Mouse (Mus musculus): ENCODE results near the gene Pde4d.

Gene Pde4d

DNA sequence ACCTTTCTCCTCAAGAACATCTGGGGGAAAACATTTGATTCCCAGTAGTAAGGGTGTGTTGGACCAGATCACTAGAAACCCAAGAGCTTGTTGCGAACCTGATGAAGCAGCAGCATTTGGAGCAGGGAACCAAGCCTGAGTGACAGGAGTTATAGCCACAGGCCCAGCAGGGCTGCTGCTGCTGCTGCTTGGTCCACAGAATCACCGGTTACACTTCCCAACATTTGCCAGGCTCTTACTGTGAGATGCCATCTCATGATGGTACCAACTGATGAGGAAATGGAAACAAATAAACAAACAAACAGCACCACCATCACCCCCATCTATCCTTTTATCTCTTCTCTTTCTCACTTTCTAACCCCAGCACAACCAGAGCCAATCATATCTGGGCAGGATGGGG lies 979.8 kb downstream of the Pde4d start:
- DNase-seq, result no peak

DNA sequence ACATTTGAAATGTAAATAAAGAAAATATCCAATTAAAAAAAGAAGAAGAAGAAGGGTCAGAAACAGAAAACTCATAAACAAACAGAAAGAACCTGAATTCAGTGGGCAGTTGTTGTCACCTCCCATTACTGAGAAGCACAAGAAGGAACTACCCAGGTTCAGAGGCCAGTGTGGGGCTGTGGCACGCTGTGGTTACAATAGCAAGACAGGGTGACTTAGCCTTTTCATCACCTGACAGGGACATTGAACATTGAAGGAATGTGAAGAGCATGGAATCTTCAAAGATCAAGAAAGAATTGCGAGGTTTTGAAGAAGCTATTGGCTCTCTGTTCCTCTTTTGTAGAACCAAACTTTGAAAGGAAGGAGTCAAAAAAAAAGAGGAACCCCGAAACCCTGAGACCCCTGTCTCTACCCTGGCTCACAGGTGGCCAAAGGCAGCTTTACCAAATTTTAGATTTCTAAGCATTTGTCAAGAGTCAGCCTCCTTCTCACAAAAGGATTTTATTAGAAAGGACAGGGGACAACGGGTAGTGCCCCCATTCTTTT lies 987.6 kb downstream of the Pde4d start:
- DNase-seq, result no peak

DNA sequence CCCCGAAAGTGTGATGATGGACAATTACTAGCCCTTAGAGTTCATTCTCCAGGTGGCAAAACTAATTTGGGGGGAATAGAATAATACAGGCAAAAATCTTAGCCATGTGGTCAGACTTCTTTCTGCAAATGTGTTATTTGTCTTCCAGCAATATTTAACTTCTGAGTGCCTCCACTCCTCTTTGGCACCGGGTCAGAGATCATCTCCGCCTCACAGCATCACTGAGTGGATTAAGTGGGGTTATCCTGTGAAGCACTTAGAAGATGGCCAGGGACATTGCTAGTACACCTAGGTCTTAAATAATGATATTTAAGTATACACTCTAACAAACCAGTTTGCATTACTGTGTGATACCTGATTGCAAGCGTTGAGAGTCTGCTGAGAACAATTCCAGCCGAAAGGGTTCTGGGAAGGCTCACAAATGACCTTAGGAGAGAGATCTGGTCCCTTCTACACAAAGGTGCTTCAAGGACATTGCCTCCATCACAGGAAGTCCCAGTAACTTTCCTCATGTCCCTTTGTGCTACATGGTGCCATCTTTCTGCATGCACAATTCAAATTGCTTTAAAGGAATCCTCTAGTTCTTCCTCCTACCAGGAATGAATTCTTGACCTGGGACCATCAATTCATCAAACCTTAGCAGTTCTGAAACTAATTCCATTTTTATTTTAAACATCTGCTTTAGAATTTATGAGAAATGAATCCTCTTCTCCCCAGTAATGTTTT lies 989.9 kb downstream of the Pde4d start:
- no peak for DNase-seq

DNA sequence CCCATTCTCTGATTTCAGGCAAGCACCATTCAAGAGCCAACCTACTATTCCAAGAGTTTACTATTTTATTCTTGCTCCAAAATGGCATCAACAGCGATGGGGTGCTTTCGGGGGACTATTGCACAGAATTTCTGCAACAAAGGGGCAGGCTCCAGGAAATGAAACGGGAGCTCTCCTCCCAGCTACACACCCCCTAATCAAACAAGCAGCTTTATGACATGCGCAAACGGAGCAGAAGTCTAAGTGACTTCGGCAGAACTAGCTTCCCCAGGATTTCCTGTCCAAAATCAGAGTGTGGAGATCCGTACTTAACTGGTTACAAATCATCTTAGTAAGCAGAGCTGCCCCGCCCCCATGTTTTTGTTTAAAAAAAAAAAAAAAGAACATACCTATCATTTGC lies 990.6 kb downstream of the Pde4d start:
- DNase-seq, result peak; percentile 43

DNA sequence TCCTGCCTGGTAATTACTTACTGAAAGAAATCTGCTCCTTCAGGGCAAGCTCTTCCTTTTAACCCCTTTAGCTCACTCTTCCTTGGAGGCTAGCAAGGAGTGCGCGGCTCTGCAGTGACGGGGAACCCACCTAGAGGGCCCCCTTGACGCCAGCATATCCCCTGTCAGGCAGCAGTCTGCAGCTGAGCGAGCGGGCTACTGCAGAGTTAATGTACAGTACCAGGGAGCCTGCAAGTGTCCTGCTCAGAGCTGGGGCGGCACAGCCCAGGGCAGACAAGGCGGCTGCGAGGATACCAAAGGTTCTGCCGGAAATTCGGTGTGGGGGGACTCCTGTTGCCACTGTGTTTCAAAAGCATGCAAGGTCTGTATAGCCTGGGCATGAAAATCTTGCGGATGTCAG lies 991.1 kb downstream of the Pde4d start:
- peak; percentile 86 for DNase-seq

DNA sequence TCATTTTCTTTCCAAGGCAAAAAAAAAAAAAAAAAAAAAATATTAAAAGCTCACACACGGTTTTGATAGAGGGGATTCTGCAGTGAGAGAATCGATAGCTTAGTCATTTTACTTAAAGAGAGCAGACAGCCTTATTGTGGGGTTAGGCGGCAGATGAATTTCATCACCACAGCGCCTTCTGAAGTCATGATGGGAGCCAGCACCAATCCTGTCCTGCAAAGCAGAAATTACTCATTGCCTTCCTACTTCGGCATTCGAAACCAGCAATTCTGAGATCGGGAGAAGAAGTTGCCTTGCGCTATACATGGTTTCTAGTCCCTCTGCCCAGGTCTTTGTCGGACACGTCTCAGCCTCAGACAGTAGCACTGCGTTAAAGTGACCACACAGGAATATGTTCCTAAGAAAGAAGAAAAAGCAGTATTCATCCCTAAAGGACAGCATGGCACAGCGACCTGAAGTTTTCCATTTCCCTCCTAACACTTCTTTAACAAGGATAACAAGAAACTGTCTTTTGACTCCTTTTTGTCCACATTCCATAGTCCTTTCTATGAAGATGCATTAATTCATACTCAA lies 991.7 kb downstream of the Pde4d start:
- peak; percentile 37 for DNase-seq

DNA sequence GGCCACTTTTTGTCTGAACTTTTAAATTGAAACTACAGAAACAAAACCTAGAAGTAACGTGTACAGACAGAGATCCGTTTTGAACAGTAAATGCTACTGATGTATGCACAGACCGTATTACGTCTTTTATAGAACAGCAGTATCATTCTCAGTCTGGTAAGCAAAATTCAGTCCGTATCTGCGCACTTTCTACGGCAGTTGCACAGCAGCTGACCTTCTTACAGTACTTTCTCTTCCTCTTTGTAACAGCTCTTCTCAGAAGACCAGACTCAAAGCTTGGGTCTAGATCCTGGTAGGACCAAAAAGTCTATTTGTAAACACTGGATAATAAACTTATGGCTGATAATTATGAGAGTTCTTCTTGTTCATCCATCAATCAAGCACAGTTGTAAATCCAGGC lies 996.4 kb downstream of the Pde4d start:
- no peak for DNase-seq

DNA sequence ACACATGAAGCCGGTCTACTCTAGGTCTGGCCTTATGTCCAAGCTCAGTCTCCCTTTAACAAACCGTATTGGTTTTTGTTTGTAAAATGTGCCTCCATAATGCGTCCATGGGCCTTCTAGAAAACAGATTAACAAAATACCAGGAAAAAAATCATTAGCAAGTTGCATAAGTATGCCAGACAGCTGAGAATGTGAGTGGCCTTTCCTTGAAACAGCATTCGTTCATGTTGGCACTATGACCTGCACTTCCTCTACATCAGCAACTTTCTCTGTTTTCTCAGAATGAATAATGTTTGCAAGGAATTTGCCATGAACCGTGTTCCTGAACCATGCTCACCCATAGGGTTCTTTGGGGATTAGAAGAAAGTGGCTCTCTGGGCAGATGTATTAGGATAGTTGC lies 998.4 kb downstream of the Pde4d start:
- DNase-seq, result no peak

DNA sequence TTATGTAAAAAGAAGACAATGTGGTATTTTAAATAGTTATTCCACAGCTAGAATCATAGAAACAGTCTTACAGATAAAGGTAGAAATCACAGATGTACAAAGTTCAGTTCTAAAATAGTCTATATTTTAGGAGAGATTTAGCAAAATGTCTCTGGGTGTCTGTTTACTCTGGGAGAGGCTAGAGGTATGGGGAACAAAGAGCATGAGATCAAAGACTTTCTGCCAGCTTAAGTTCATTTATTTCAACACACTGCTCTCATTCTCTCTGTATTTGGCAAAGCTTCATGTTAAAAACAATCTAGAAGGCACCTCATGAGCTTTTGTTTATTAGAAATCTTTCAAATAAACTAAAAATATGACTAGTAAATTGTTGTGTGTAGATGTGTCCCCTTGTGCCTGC lies 1024.6 kb downstream of the Pde4d start:
- DNase-seq, result no peak

DNA sequence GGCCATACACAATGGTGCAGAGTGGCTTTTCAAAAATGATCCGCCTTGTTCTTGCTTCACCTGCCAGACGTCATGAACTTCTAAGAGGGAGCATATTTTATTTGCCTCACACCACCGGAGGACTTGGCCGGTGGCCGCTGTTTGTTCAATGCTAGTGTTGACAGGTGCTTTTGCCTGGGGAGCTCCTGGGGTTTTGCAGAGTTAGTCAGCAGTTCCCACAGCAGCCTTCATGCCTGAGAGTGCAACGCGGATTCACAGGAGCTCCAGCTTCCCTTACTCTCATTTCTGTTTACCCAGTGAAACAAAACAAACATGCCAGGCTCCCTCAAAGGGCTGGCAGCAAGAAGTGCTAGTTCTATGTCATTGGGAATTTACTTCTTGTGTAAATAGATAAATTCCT lies 1031.7 kb downstream of the Pde4d start:
- no peak for DNase-seq

DNA sequence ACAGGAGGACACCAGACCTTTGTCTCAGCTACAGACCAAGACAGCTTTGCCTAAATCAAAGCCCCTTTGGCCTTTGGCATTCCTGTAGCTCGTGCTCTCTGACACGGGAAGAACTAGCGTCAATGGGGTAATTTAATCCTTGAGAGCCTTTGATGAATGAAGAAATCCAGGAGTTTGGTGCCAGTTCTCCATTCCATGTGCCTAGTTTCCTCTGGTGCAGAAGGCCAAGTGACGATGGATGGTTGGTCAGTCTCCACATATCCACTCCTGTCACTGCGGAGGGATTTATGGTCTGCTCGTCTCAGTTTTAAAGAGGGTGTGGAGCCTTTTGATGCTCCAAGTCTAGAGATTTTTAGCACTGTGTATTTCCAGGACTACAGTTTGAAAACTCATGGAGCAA lies 1036.4 kb downstream of the Pde4d start:
- DNase-seq, result no peak

DNA sequence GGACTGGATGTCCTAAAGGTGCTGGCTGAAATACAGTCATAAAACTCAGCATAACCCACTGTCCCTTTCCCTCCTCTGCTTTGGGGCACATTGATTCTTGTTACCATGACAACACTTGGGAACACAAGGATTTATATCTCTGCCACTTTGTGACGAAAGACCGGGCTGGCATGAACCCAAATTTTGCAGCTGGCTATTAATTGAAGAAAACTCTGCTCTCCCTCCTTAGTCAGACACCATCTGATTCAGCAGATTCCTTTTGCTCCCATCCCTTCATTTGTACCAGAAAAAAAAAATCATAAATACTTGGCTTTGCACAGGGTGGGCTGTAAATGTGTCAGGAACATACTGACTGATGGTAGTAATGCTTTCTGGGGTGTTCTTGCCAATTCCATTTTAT lies 1037.6 kb downstream of the Pde4d start:
- DNase-seq, result no peak

DNA sequence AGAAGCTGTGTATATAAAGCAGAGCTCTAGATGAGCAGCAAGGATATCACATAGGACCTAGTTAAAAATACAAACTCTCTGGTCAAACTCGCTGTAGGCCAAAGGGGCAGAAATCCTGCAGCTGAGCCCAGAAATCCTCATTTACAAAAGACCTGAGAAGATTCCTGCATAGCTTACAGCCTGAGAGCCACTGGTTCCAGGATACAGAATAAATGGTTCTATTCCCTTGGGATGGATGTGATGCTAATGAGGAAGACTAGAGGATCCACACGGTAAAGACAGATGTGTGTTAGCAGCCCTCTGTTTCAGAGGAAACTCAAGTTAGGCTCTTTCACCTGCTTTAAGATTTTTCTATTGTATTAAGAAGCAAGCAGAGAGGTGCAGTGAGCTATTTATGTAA lies 1041.1 kb downstream of the Pde4d start:
- no peak for DNase-seq

DNA sequence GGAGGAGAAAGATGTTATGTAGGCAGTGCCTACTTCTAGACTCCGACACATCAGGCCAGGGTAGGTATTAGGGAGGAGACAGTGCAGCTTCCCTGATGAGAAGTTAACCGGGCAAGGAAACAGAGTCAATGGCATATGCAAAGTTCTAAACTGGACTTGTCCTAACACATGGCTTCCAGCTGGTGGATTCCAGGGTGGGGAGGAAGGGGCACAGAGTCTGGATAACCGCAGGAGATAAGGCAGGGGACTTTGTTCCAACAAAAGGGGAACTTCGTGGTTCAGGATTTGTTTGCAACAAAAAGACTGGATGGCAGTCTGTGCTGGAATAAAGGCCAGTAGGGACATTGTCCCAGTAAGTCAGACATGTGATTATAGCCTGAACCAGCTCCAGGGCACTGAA lies 1042.1 kb downstream of the Pde4d start:
- DNase-seq, result no peak

DNA sequence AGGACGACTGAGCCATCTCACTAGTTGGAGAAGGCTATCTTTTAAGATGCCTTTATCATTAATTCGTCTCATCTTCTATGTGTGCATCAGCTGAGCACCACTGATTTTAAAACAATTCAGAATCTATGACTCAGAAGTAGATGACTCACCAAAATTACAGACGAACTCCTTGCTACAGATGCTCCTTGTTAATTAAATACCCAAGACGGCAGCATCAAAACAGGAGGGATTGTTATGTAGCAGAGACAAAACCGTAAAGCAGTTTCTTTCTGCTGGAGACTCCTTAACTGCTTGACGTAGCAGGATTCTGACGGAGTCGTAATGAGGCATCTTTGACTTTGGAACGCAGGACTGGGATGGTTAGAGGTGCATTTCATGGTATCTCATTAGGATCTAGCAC lies 1050.6 kb downstream of the Pde4d start:
- no peak for DNase-seq

DNA sequence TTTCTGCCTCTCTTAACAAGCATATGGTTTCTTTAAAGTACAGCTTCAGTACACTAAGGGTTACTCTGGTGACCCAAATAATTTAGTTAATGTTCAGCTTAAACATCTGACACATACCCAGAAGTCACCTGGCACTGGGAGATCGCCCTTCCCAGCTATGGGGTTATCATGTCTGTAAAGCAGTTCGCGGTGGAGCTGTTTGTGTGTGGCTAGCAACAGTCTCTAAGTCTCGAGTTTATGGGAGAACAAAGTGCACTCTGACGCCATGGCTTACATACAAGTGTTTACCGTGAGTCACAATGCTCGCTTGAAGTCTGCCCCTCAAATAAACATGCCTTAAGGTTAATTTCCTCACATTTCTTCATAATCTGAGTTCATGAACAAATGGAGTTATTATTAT lies 1053.0 kb downstream of the Pde4d start:
- no peak for DNase-seq

DNA sequence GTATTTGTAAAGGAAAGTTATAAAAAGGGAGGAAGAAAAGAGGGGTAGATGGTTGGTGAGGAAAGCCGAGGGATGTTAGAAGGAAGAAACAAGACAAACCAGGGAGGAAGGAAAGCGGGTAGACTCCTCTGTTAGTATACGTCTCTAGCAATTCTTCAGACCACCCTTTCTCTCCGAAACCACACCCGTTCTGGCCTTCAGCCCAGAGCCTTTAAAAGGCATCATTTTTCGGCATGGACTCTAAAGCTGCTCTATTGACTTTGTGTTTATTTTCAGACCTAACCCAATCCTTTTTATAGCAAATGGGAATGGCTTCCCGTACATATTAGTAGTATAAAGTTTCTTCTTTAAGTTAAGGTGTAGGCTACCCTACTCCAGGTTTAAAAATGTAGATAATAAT lies 1057.0 kb downstream of the Pde4d start:
- no peak for DNase-seq

DNA sequence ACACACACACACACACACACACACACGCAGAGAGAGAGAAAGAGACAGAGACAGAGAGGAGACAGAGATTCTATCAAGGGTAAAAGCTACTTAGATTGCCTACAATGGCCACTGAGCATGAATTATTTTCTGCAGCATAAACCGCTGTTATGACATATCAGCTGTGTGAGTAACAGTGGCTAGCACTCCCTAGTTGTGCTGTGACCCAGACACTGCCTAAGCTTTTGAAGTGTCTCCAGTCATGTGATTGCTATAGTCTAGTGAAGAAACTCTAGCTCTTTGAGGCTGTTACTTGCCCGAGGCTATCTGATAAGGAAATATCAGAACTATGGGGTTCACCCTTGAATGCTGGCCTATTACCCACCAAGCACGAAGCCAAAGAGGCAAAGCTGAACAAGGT lies 1058.7 kb downstream of the Pde4d start:
- no peak for DNase-seq

DNA sequence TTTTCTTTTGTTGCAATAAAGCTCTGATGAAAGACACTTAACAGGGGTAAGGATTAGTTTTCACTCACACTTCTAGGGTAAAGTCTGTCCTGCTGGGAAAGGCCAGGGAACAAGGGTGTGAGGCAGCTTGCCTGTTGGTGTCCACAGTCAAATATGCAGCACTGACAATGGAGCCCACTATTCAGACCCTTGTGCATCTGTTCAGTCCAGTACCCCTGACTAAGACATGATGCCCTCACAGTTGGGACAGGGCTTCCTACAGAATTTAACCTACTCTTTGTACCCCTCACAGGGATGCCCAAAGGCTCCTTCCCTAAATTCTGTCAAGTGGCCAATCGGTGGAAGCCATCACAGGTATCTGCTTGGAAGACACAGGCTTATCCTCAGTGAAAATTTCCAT lies 1068.4 kb downstream of the Pde4d start:
- no peak for DNase-seq

DNA sequence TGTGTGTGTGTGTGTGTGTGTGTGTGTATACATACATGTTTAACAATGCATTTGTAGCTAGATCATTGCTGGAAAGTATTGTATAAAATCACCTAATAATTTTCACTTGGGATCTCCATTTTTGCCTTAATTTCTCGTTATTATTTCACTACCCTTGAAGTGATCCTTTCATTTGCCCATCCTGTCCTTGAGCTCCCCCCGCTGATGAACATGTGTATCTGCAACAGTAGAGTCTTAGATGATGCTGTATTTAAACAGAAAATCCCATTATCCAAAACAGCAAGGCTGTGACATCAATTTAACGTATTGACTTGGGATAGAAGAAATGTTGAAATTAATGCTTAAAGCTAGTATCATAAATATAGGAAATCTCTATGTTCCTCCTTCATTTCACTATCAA lies 1069.7 kb downstream of the Pde4d start:
- no peak for DNase-seq

DNA sequence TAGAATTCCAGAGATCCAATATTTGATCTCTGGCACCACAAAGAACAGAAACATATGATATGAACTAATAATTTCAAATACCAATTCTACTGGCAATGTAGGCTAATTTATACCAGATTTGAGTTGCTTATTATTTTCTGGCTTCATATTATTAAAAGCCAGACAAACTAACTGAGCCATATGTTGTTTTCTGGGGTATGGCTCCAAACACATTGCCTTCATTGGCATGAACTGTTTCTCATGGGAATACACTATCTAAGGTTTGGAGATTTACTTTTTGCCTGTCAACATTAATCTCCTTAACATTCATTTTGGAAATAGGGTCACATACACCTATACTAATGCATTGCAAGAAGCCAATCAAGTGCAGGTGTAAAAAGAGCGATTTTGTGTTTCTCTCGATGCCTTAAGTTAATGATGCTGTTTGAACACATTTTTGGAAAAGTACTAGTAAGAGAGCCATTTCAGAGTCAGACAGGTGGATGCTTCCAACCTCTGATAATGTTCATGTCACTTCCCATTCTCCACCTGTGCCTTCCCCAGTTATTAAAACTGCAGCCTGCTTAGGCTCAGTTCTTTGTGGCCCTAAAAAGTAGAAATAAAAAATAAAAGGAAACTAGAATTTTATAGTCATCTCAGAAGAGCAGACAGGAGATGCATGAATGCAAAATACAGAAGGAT lies 1070.4 kb downstream of the Pde4d start:
- DNase-seq, result no peak

DNA sequence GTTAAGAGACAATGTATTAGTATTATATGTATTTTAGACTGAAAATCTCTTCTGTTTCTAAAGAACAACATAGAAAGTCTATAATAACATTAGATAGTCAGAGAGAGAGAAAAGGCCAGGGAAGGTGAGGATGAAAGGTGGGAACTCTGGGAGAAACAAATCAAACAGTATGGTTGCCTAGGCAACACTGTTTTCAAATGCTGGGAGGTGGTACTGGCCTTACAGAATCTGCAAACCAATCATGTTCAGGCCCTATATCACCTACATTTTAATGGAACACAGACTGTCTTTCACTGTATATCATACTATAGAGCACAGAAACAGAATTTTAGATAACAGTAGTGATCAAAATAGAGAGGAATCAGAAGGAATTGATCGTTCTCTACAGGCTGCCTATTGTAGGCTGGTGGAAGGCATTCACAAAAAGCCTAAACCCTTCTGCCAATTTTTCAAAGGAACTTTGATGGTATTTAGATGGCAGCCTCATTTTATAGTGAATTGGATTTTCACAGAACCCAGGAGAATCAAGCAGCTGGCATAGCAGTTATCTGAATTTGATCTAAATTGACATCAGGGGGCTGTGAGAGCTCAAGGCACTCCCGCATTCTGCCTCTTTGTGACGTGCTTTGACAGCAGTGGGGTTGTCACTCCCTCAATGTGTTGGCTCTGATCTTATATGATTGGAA lies 1084.2 kb downstream of the Pde4d start:
- DNase-seq, result no peak

DNA sequence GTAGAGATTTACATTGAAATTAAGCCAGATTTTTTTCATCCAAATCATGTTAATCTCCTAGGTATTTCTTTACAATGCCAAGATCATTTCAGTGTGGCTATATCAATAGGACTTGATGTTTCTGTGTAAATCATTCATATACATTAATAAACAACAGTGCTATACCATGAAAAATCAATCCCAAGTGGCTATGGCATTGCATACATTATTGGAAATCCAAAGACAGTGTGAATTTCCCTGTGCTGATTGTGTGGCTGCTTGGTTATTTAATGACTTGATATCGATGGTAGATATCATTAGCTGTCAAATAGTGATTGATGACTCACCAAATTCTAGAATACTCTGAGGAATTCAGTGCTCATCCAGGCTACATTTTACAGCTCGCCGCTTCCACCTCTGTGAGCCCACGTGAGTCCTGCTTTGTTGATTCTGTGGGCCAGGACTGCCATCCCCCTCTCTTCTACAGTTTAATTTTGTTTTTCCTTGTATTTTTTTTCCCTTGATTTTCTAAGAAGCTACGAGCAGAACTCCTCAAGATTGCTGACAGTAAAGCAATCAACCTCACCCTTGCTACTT lies 1085.0 kb downstream of the Pde4d start:
- DNase-seq, result no peak
